Mouse (Mus musculus): ENCODE data around the gene Ifi44. TPM values are rescaled to one million over a fixed set of nuclear protein-coding genes. Genes with fewer than 3 reads are reported as not detected.

Ifi44 gene
- total RNA-seq (2021): not detected

DNA sequence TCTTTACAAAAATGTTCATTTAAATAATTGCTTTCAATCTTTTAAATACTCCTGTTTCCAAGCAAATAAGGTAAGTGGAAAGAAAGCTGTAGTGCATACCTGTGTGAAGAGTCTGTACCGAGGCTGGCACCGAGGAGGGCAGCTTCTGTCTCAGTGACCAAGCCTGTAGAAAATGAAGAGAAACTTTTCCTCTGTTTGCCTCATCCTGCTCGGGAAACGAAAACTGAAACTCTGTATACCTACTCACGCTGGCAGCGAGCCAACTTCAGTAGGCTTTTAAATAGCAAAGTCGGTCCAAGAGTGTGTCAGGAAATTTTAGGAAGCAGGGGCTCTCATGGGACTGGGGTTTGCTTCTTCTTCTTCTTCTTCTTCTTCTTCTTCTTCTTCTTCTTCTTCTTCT is at the start of gene Ifi44:
Gene Ifi44, minus strand, starts transcription at position 224 of the 400 bp plus-strand sequence.
- intact Hi-C loops (cut with DNase I): no loop called here
- DNase-seq (ENCODE audit: extremely low spot score in 1 of 2, low spot score in 2 of 2): peak in 1 of 2 experiments; percentile 22

DNA sequence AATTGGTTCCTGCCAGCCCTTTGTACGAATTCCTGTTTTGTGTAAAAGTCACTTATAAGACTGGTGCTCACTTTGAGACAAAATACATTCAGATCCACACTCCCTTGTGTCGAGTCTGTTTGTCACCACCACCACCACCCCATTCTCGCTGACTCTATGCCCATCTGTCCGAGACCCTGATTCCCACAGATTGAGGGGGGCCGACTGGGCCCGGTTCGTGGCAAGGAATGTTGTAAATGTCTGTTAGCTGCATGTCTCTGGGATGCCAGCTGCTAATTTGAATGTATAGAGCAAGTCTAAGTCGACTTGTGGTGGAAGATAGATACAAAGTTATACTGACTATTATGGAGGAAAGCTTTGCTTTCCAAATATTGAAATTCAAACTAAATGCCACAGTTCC is 38.9 kb upstream of the Ifi44 start:
- intact Hi-C loops (cut with DNase I): no loop called here
- no peak for DNase-seq (ENCODE audit: extremely low spot score in 1 of 2, low spot score in 2 of 2)

DNA sequence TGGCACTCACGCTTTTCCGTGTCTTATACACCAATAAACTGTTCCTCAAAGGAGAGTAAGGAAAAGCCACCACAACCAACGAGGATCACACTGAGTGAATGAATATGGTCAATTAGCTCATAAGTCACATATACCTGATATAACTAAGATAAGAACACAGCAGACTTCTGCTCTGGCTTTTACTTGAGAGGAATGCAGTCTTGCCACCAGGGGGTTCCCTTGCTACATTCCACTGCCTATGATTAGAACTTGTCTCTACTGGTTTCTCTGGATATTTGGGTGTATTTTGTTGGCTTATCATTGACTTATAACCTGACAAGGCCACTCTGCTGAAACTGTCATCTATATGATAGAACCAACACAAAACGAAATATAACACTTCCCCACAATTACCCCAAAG is 25.3 kb upstream of the Ifi44 start:
- DNase-seq (ENCODE audit: extremely low spot score in 1 of 2, low spot score in 2 of 2): peak; percentile 16 to 39
- intact Hi-C loops (cut with DNase I): loop anchor here (2.0 kb wide), 1 partner anchor 320 kb away; no protein-coding TSS in a partner anchor

DNA sequence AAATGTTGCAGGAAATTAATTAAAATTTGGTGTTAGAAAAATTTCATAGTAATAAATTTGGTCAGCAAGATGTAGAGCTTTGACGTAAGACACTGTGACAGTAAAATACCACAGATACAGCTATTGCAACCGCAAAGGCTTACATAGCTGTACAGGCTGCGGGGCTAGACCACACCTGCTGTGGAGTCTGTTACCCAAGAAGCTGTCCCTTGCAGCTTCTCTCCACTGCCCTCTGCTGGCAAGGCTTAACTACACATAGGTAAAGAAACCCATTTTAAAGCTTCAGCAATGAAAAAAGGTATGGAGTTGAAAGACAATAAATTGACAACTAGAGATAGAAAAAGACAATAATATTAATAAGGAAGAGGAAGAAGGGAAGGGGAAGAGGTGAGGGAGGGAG is 21.3 kb upstream of the Ifi44 start:
- intact Hi-C loops (cut with DNase I): loop anchor here (5.0 kb wide), 1 partner anchor 54 kb away; no protein-coding TSS in a partner anchor
- DNase-seq (ENCODE audit: extremely low spot score in 1 of 2, low spot score in 2 of 2): peak in 1 of 2 experiments; percentile 50

DNA sequence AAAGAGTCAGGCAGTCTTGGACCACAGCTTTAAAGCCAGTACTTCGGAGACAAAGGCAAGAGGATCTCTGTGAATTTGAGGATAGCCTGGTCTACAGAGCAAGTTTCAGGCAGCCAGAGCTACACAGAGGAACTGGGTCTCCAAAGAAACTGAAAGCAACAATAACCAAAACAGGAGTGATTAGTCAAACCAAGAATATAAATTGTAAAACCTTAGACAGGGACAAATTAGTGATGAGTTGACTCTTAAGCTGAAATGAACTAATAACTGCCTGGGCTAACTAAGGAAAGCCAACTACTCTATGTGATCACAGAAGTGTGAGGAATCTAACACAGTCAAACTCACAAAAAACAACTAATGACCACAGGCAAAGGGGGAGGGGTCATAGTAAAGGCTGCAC is 1.2 kb downstream of the Ifi44 start:
- intact Hi-C loops (cut with DNase I): no loop called here
- no peak for DNase-seq (ENCODE audit: extremely low spot score in 1 of 2, low spot score in 2 of 2)

DNA sequence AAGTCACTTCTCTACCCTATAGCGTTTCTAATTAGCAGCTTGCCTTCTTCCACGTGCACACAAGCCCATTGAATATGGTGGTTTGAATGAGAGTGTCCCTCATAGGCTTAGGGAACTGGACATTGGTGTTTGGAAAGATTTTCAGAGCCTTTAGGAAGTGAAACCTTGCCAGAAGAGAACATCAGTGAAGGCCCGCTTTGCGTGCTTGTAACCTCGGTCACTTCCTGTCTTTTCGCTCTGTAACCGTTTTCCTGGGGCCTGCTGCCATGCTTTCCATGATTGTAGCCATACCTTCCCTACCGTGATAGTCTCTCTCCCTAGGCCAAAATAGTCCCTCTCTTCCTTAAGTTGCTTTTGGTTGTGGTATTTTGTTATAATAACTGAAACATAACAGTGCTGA is 3.7 kb downstream of the Ifi44 start:
- no peak for DNase-seq (ENCODE audit: extremely low spot score in 1 of 2, low spot score in 2 of 2)
- intact Hi-C loops (cut with DNase I): no loop called here

DNA sequence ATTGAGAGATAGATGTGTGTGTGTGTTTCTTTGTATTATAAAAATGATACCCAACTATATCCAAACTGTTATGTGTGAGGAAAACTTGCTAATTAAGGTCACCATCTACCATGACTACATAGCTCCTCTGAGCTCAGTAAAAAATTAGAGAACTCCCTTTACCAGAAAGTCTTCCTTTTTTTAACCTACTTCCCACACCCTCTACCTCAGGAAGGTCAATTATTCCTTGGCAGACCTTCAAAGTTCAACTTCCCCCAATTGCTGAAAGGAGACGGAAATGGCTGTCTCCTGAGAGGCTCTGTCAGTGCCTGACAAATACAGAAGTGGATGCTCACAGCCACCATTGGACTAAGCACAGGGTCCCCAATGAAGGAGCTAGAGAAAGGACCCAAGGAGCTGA is 7.5 kb downstream of the Ifi44 start:
- intact Hi-C loops (cut with DNase I): no loop called here
- no peak for DNase-seq (ENCODE audit: extremely low spot score in 1 of 2, low spot score in 2 of 2)

DNA sequence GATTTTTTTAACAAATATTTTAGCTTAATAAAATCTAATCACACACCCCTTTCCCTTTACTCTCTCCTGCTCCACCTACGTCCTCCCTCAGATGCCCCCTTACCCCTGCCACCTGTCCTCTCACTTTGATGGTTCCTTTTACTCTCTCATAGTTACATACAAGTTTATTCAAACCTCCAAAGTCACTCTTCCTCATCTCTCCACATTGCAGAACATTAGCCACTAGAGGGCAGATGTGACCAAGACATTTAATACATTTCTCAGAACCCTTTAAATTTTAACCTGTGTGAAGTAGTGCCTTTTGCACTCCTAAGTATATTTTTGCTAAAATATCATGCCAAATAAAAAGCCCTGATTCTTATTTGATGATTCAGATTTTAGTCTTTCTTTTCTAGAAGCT is 33.5 kb downstream of the Ifi44 start:
- peak in 1 of 2 experiments; percentile 54 for DNase-seq (ENCODE audit: extremely low spot score in 1 of 2, low spot score in 2 of 2)
- intact Hi-C loops (cut with DNase I): loop anchor here (5.0 kb wide), 2 partner anchors 56 to 376 kb away; no protein-coding TSS in a partner anchor

DNA sequence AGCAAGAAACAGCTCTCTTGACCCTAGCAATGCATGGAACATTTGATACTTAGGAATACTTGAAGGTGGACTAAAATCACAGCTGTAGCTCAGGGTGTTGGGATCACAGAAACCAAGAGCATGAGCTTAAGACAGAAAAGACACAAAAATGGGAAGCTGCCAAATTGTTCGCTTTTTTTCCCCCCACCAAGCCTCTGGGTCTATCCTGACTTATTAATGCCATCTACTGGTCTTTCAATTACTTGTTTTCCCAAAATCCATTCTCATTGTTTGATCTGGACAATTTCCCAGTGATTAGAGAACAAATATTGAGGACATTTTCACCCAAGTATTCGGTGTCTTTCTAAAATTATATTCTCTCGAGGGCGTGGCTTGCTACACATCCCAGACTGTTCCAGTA is 42.4 kb downstream of the Ifi44 start:
- DNase-seq (ENCODE audit: extremely low spot score in 1 of 2, low spot score in 2 of 2): no peak
- intact Hi-C loops (cut with DNase I): no loop called here

Other genes starting within 250 kb of the Ifi44 start
- gene Ifi44l, start 12.9 kb upstream of the Ifi44 start, total RNA-seq (2021): not detected
- gene Ptgfr, start 87.7 kb upstream of the Ifi44 start, total RNA-seq (2021): 1 to 10 TPM; 1.6 to 2.4 TPM

Data from left cerebral cortex, postnatal 10 days (tissue).